Mouse (Mus musculus) liver, embryonic 16.5 days (tissue): Measurements from ENCODE around the gene Rnh1. TPM values are rescaled to one million over a fixed set of nuclear protein-coding genes. Genes with fewer than 3 reads are reported as not detected.

Experiments
- ATAC-seq: fragments of 200-750 bp; cut with Nextera tagmentation; 2 replicates; pipeline ENCODE4 v1.8.0; 2017; ENCODE audit warnings: low read depth, mild to moderate bottlenecking, moderate number of reproducible peaks, moderate library complexity
- H3K27ac ChIP-seq: fragments of 300-500 bp; sonication (generic); 2 replicates; pipeline ENCODE4 v1.5.1; 2014; ENCODE audit warnings: mild to moderate bottlenecking, low read length
- H3K27me3 ChIP-seq: fragments of 300-500 bp; sonication (generic); 2 replicates; pipeline ENCODE4 v1.6.1; 2014; ENCODE audit warnings: low read depth, low read length, mixed read lengths; ENCODE audit not compliant: control insufficient read depth, insufficient read depth
- H3K36me3 ChIP-seq: fragments of 300-500 bp; sonication (generic); 2 replicates; pipeline ENCODE4 v1.6.1; 2014; ENCODE audit warnings: mild to moderate bottlenecking; ENCODE audit not compliant: control insufficient read depth, insufficient read depth
- H3K4me1 ChIP-seq: fragments of 300-500 bp; sonication (generic); 2 replicates; pipeline ENCODE4 v1.6.1; 2014; ENCODE audit warnings: low read depth, low read length, mixed read lengths; ENCODE audit not compliant: control insufficient read depth
- H3K4me2 ChIP-seq: fragments of 300-500 bp; sonication (generic); 2 replicates; pipeline ENCODE4 v1.6.1; 2014; ENCODE audit warnings: low read depth, low read length, mixed read lengths
- H3K4me3 ChIP-seq: fragments of 300-500 bp; sonication (generic); 2 replicates; pipeline ENCODE4 v1.5.1; 2014; ENCODE audit warnings: low read depth, mild to moderate bottlenecking, low read length
- H3K9ac ChIP-seq: fragments of 300-500 bp; sonication (generic); 2 replicates; pipeline ENCODE4 v1.6.1; 2014; ENCODE audit warnings: low read depth, low read length
- H3K9me3 ChIP-seq: fragments of 300-500 bp; sonication (generic); replicated peaks from 2 replicates; pipeline ENCODE4 v1.6.1; 2016; ENCODE audit warnings: low read length; ENCODE audit not compliant: control insufficient read depth
- WGBS: fragments of 180-500 bp; shearing (Covaris S2); extraction: QIAGEN DNeasy Blood & Tissue Kit; methylation state at CpG from one replicate; pipeline ENCODE4 v1.1.7; 2014; ENCODE audit not compliant: insufficient replicate concordance; 5-methylcytosine and 5-hydroxymethylcytosine counted together
- polyA plus RNA-seq: library from polyadenylated mRNA; unstranded; fragments of >200 nt; fragmentation: Nextera tagmentation; extraction: Ambion mirVana; gene quantifications from 2 replicates; pipeline ENCODE4 v1.2.1, GENCODE M21; 2015

Rnh1 gene
- polyA plus RNA-seq, 1 experiment from 2014 or later = 71.7 TPM

GRCm38 (mm10) chr7:141175068-141175467, 2.4 kb upstream of the Rnh1 start:
- Histone ChIP-seq H3K9ac (no peak overlapping the region), H3K27me3 (no peaks in the 10 kb centered on the region), H3K27ac (no peak overlapping the region), H3K4me3 (no peak overlapping the region), H3K4me2 (no peak overlapping the region), H3K4me1 (peaks cover 27% of the 10 kb centered on the region), H3K9me3 (no peaks in the 10 kb centered on the region), H3K36me3 (no peaks in the 10 kb centered on the region)
- 74% methylated on average over 4 of the region's 4 CpGs for WGBS
- no peak for ATAC-seq

- no peak for ATAC-seq
- Histone ChIP-seq H3K27ac (peak overlapping the region; percentile 93), H3K4me1 (peaks cover 44% of the 10 kb centered on the region), H3K36me3 (no peaks in the 10 kb centered on the region), H3K9me3 (no peaks in the 10 kb centered on the region), H3K9ac (peak overlapping the region; percentile 82; the same call in 1 of the 2 replicates), H3K4me3 (peak overlapping the region; percentile 82; the same call in 1 of the 2 replicates), H3K4me2 (peak overlapping the region; percentile 96), H3K27me3 (no peaks in the 10 kb centered on the region)
- WGBS = 76% methylated on average over 5 of the region's 5 CpGs
These were observed 730 bp upstream of the Rnh1 start for GRCm38 (mm10) chr7:141173323-141173850.

- Histone ChIP-seq H3K4me2 (no peak overlapping the region), H3K27me3 (no peaks in the 10 kb centered on the region), H3K9me3 (no peaks in the 10 kb centered on the region), H3K27ac (peak overlapping the region; percentile 51; the same call in 1 of the 2 replicates), H3K4me3 (no peak overlapping the region), H3K4me1 (peaks cover 59% of the 10 kb centered on the region), H3K36me3 (no peaks in the 10 kb centered on the region), H3K9ac (no peak overlapping the region)
- ATAC-seq = no peak
These were observed 2.8 kb downstream of the Rnh1 start for GRCm38 (mm10) chr7:141169866-141170265.

- H3K4me2 ChIP-seq = peak overlapping the region; percentile 84; the same call in 1 of the 2 replicates
- no peak overlapping the region; the same call in 1 of the 2 replicates for H3K9ac ChIP-seq
- peak overlapping the region; percentile 51; the same call in 1 of the 2 replicates for H3K27ac ChIP-seq
- peaks cover 59% of the 10 kb centered on the region for H3K4me1 ChIP-seq
- ATAC-seq = no peak
- no peaks in the 10 kb centered on the region for H3K9me3 ChIP-seq
- 95% methylated on average over 1 of the region's 1 CpGs for WGBS
- no peaks in the 10 kb centered on the region for H3K27me3 ChIP-seq
- no peaks in the 10 kb centered on the region for H3K36me3 ChIP-seq
- H3K4me3 ChIP-seq = peak overlapping the region; percentile 72; the same call in 1 of the 2 replicates
These were observed 3.4 kb downstream of the Rnh1 start for GRCm38 (mm10) chr7:141169300-141169699.

- peak overlapping the region; percentile 72 for H3K4me3 ChIP-seq
- ATAC-seq = peak; percentile 62
- H3K9me3 ChIP-seq = no peaks in the 10 kb centered on the region
- peak overlapping the region; percentile 73 for H3K9ac ChIP-seq
- no peaks in the 10 kb centered on the region for H3K27me3 ChIP-seq
- peak overlapping the region; percentile 80 for H3K27ac ChIP-seq
- peak overlapping the region; percentile 84 for H3K4me2 ChIP-seq
- peaks cover 58% of the 10 kb centered on the region for H3K4me1 ChIP-seq
- no peaks in the 10 kb centered on the region for H3K36me3 ChIP-seq
- under 1% methylated on average over 22 of the region's 22 CpGs for WGBS
These were observed 4.1 kb downstream of the Rnh1 start for GRCm38 (mm10) chr7:141168518-141168953.

GRCm38 (mm10) chr7:141167901-141168517, 4.6 kb downstream of the Rnh1 start:
- peak; percentile 16 for ATAC-seq
- Histone ChIP-seq H3K4me3 (peak overlapping the region; percentile 72), H3K27ac (peak overlapping the region; percentile 80), H3K9ac (peak overlapping the region; percentile 73), H3K36me3 (peaks cover 3% of the 10 kb centered on the region; the same call in 1 of the 2 replicates), H3K27me3 (no peaks in the 10 kb centered on the region), H3K4me1 (peaks cover 53% of the 10 kb centered on the region), H3K4me2 (peak overlapping the region; percentile 84), H3K9me3 (no peaks in the 10 kb centered on the region)
- WGBS = 10% methylated on average over 7 of the region's 7 CpGs

GRCm38 (mm10) chr7:141164850-141165249, 7.8 kb downstream of the Rnh1 start:
- Histone ChIP-seq H3K4me3 (no peak overlapping the region), H3K9ac (no peak overlapping the region), H3K27me3 (no peaks in the 10 kb centered on the region), H3K9me3 (no peaks in the 10 kb centered on the region), H3K27ac (no peak overlapping the region), H3K4me2 (no peak overlapping the region), H3K36me3 (peaks cover 22% of the 10 kb centered on the region), H3K4me1 (peaks cover 30% of the 10 kb centered on the region)
- 64% methylated on average over 6 of the region's 6 CpGs for WGBS
- ATAC-seq = no peak

- no peak overlapping the region for H3K4me2 ChIP-seq
- no peak overlapping the region for H3K4me3 ChIP-seq
- no peak overlapping the region for H3K27ac ChIP-seq
- no peaks in the 10 kb centered on the region for H3K9me3 ChIP-seq
- 87% methylated on average over 7 of the region's 7 CpGs for WGBS
- H3K36me3 ChIP-seq = peaks cover 26% of the 10 kb centered on the region
- no peaks in the 10 kb centered on the region for H3K27me3 ChIP-seq
- no peak for ATAC-seq
- H3K9ac ChIP-seq = no peak overlapping the region
- H3K4me1 ChIP-seq = peaks cover 25% of the 10 kb centered on the region
These were observed 8.3 kb downstream of the Rnh1 start for GRCm38 (mm10) chr7:141164397-141164796.

GRCm38 (mm10) chr7:141155362-141155761, 17.3 kb downstream of the Rnh1 start:
- Histone ChIP-seq H3K36me3 (peaks cover 83% of the 10 kb centered on the region), H3K27me3 (no peaks in the 10 kb centered on the region), H3K4me1 (no peaks in the 10 kb centered on the region), H3K4me3 (no peak overlapping the region), H3K27ac (no peak overlapping the region), H3K4me2 (no peak overlapping the region), H3K9ac (no peak overlapping the region), H3K9me3 (no peaks in the 10 kb centered on the region)
- WGBS = 89% methylated on average over 9 of the region's 9 CpGs
- 0 out of 2 replicates have a peak, but pooled peaks have one; percentile 5 for ATAC-seq
